Mouse (Mus musculus): Measurements from ENCODE around the gene Pitpnm3.
"Not testable (repeated sequence)": the region's sequence is repeated elsewhere in the genome, so short reads cannot be mapped to it uniquely, and the experiment has no call there.

The Pitpnm3 gene

GRCm38 (mm10) chr11:72135383-72136158, at the start of gene Pitpnm3:
Pitpnm3 (minus strand) TSS chr11:72135778.
- DNase-seq (ENCODE audit: low spot score in 2 of 2), result no peak

- no peak for DNase-seq (ENCODE audit: low spot score in 2 of 2)
Measured at GRCm38 (mm10) chr11:72184252-72184651, 48.7 kb upstream of the Pitpnm3 start.

GRCm38 (mm10) chr11:72181136-72181535, 45.6 kb upstream of the Pitpnm3 start:
- DNase-seq (ENCODE audit: low spot score in 2 of 2), result no peak

- DNase-seq (ENCODE audit: low spot score in 2 of 2), result no peak
Measured at GRCm38 (mm10) chr11:72180556-72180955, 45.0 kb upstream of the Pitpnm3 start.

- no peak for DNase-seq (ENCODE audit: low spot score in 2 of 2)
Measured at GRCm38 (mm10) chr11:72176553-72176952, 41.0 kb upstream of the Pitpnm3 start.

- DNase-seq (ENCODE audit: low spot score in 2 of 2), result no peak
Measured at GRCm38 (mm10) chr11:72175966-72176365, 40.4 kb upstream of the Pitpnm3 start.

- DNase-seq (ENCODE audit: low spot score in 2 of 2), result no peak
Measured at GRCm38 (mm10) chr11:72174721-72175120, 39.1 kb upstream of the Pitpnm3 start.

GRCm38 (mm10) chr11:72173506-72173905, 37.9 kb upstream of the Pitpnm3 start:
- no peak for DNase-seq (ENCODE audit: low spot score in 2 of 2)

GRCm38 (mm10) chr11:72171906-72172305, 36.3 kb upstream of the Pitpnm3 start:
- not testable (repeated sequence) for DNase-seq (ENCODE audit: low spot score in 2 of 2)

- no peak for DNase-seq (ENCODE audit: low spot score in 2 of 2)
Measured at GRCm38 (mm10) chr11:72169871-72170270, 34.3 kb upstream of the Pitpnm3 start.

GRCm38 (mm10) chr11:72163198-72163597, 27.6 kb upstream of the Pitpnm3 start:
- no peak for DNase-seq (ENCODE audit: low spot score in 2 of 2)

GRCm38 (mm10) chr11:72156624-72157023, 21.0 kb upstream of the Pitpnm3 start:
- no peak for DNase-seq (ENCODE audit: low spot score in 2 of 2)

GRCm38 (mm10) chr11:72155981-72156428, 20.4 kb upstream of the Pitpnm3 start:
- DNase-seq (ENCODE audit: low spot score in 2 of 2), result no peak

GRCm38 (mm10) chr11:72155186-72155980, 19.8 kb upstream of the Pitpnm3 start:
- no peak for DNase-seq (ENCODE audit: low spot score in 2 of 2)

- no peak for DNase-seq (ENCODE audit: low spot score in 2 of 2)
Measured at GRCm38 (mm10) chr11:72153122-72153862, 17.7 kb upstream of the Pitpnm3 start.

- DNase-seq (ENCODE audit: low spot score in 2 of 2), result no peak
Measured at GRCm38 (mm10) chr11:72151120-72151519, 15.5 kb upstream of the Pitpnm3 start.

- DNase-seq (ENCODE audit: low spot score in 2 of 2), result no peak
Measured at GRCm38 (mm10) chr11:72147910-72148309, 12.3 kb upstream of the Pitpnm3 start.

GRCm38 (mm10) chr11:72145877-72146248, 10.3 kb upstream of the Pitpnm3 start:
- no peak for DNase-seq (ENCODE audit: low spot score in 2 of 2)

- DNase-seq (ENCODE audit: low spot score in 2 of 2), result peak in 1 of 2 experiments; percentile 48
Measured at GRCm38 (mm10) chr11:72145182-72145876, 9.8 kb upstream of the Pitpnm3 start.

- DNase-seq (ENCODE audit: low spot score in 2 of 2), result no peak
Measured at GRCm38 (mm10) chr11:72142889-72143288, 7.3 kb upstream of the Pitpnm3 start.

GRCm38 (mm10) chr11:72140198-72140597, 4.6 kb upstream of the Pitpnm3 start:
- DNase-seq (ENCODE audit: low spot score in 2 of 2), result no peak
